Mouse (Mus musculus): ENCODE results near the gene Ltc4s.

DNA sequence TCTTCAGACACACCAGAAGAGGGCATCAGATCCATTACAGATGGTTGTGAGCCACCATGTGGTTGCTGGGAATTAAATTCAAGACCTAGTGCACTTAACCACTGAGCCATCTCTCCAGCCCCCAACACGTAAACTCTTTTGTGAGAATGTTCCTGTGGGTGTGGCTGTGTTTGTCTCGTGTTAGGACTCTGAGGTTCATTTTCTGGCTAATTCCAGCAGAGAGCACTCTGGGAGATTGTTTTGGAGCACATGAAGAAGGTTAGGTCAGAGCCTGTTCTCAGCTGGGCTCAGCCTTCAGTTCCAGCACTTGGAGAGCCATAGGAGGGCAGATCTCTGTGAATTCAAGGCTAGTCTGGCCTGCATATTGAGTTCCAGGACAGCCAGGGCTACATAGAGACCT is 18.6 kb downstream of the Ltc4s start:
- no peak for TF ChIP-seq USF2 (conservative IDR thresholded peaks at IDR 0.05; ENCODE audit: low read depth, low read length)
- no peak for TF ChIP-seq USF1 (IDR thresholded peaks at IDR 0.05; ENCODE audit: low read depth, low read length)
- no peak for TF ChIP-seq POLR2A (IDR thresholded peaks at IDR 0.05; ENCODE audit: low read depth, low read length)
- peak in 1 of 2 experiments; percentile 50; a peak in 2 of 4 replicates for TF ChIP-seq CTCF (conservative IDR thresholded peaks at IDR 0.05 in 1 of 2, IDR thresholded peaks at IDR 0.05 in 1 of 2; ENCODE audit: low read depth in 2 of 2, low read length in 2 of 2)
- no peak for TF ChIP-seq SIN3A (IDR thresholded peaks at IDR 0.05; ENCODE audit: low read length)
- TF ChIP-seq JUN (IDR thresholded peaks at IDR 0.05; ENCODE audit: insufficient read depth, low read depth, low read length), result no peak
